Mouse (Mus musculus): Measurements from ENCODE around the gene Tnrc18.

Tnrc18 gene

GRCm38 (mm10) chr5:142810710-142811599 is 6.5 kb downstream of the Tnrc18 start:
- no peak for DNase-seq (ENCODE audit: low read depth, low spot score)

GRCm38 (mm10) chr5:142807661-142808060 is 9.8 kb downstream of the Tnrc18 start:
- no peak for DNase-seq (ENCODE audit: low read depth, low spot score)

- DNase-seq (ENCODE audit: low read depth, low spot score), result no peak
Observed at GRCm38 (mm10) chr5:142803746-142804145, 13.7 kb downstream of the Tnrc18 start.

GRCm38 (mm10) chr5:142802884-142803283 is 14.6 kb downstream of the Tnrc18 start:
- no peak for DNase-seq (ENCODE audit: low read depth, low spot score)

GRCm38 (mm10) chr5:142801977-142802376 is 15.5 kb downstream of the Tnrc18 start:
- DNase-seq (ENCODE audit: low read depth, low spot score), result no peak

- DNase-seq (ENCODE audit: low read depth, low spot score), result no peak
Observed at GRCm38 (mm10) chr5:142800656-142801055, 16.8 kb downstream of the Tnrc18 start.

GRCm38 (mm10) chr5:142800198-142800597 is 17.3 kb downstream of the Tnrc18 start:
- no peak for DNase-seq (ENCODE audit: low read depth, low spot score)

- DNase-seq (ENCODE audit: low read depth, low spot score), result no peak
Observed at GRCm38 (mm10) chr5:142799259-142799658, 18.2 kb downstream of the Tnrc18 start.

- no peak for DNase-seq (ENCODE audit: low read depth, low spot score)
Observed at GRCm38 (mm10) chr5:142798190-142798589, 19.3 kb downstream of the Tnrc18 start.

GRCm38 (mm10) chr5:142797620-142798019 is 19.8 kb downstream of the Tnrc18 start:
- no peak for DNase-seq (ENCODE audit: low read depth, low spot score)

GRCm38 (mm10) chr5:142796921-142797320 is 20.5 kb downstream of the Tnrc18 start:
- no peak for DNase-seq (ENCODE audit: low read depth, low spot score)

- DNase-seq (ENCODE audit: low read depth, low spot score), result no peak
Observed at GRCm38 (mm10) chr5:142794582-142794981, 22.9 kb downstream of the Tnrc18 start.

- DNase-seq (ENCODE audit: low read depth, low spot score), result no peak
Observed at GRCm38 (mm10) chr5:142794161-142794560, 23.3 kb downstream of the Tnrc18 start.

- DNase-seq (ENCODE audit: low read depth, low spot score), result no peak
Observed at GRCm38 (mm10) chr5:142792594-142792993, 24.9 kb downstream of the Tnrc18 start.

GRCm38 (mm10) chr5:142788279-142788678 is 29.2 kb downstream of the Tnrc18 start:
- DNase-seq (ENCODE audit: low read depth, low spot score), result no peak

- DNase-seq (ENCODE audit: low read depth, low spot score), result no peak
Observed at GRCm38 (mm10) chr5:142787304-142787905, 30.1 kb downstream of the Tnrc18 start.

GRCm38 (mm10) chr5:142786709-142787108 is 30.8 kb downstream of the Tnrc18 start:
- DNase-seq (ENCODE audit: low read depth, low spot score), result no peak

GRCm38 (mm10) chr5:142786215-142786614 is 31.2 kb downstream of the Tnrc18 start:
- no peak for DNase-seq (ENCODE audit: low read depth, low spot score)

GRCm38 (mm10) chr5:142783142-142783540 is 34.3 kb downstream of the Tnrc18 start:
- no peak for DNase-seq (ENCODE audit: low read depth, low spot score)

GRCm38 (mm10) chr5:142782459-142783141 is 34.9 kb downstream of the Tnrc18 start:
- no peak for DNase-seq (ENCODE audit: low read depth, low spot score)

GRCm38 (mm10) chr5:142780579-142780978 is 36.9 kb downstream of the Tnrc18 start:
- DNase-seq (ENCODE audit: low read depth, low spot score), result no peak

- DNase-seq (ENCODE audit: low read depth, low spot score), result no peak
Observed at GRCm38 (mm10) chr5:142778871-142779270, 38.6 kb downstream of the Tnrc18 start.

Measured in retina, adult 2 months (tissue).